Mouse (Mus musculus) small intestine, adult 2 months (tissue): ENCODE measurements at regions not wholly inside any gene's neighbourhood (a gene's known extent, or its start where the extent isn't known, plus 50 kb on each side); places are given as distances from the start of the nearest gene placed in this dataset.

ENCODE experiments used
- CTCF ChIP-seq: fragments of 200-500 bp; IDR thresholded peaks from 2 replicates; pipeline ENCODE4 v1.5.1; 2012; ENCODE audit warnings: low read depth, mild to moderate bottlenecking, control low read depth, inconsistent platforms, low read length, moderate library complexity, mixed read lengths; ENCODE audit not compliant: insufficient replicate concordance, insufficient read length; ENCODE audit errors: extremely low read depth
- POLR2A ChIP-seq: fragments of 200-500 bp; IDR thresholded peaks from 2 replicates; pipeline ENCODE4 v1.6.1; 2012; ENCODE audit warnings: low read depth, mild to moderate bottlenecking, control low read depth, inconsistent platforms, low read length, moderate library complexity

DNA sequence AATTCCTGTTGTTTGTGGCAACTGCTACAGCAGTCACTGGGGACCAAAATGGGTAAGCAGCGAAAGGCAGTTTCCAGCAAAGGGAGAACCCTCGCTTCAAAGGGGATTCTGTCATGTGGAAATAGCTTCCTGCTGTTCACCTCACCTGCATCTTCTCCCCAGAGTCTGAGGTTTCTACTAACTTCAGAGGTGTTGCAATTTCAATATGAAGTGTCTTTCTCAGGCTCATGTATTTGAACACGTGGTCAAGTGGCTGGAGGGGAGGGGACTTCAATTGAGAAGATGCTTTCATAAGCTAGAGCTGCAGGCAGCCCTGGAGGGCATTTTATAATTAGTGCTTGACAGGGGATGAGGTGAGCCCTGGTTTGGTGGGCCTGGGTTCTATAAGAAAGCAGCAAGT, 92.9 kb upstream of the Noct start:
- TF ChIP-seq CTCF (no peak), POLR2A (no peak)
